Mouse (Mus musculus): Measurements from ENCODE around the gene Olfr381.

DNA sequence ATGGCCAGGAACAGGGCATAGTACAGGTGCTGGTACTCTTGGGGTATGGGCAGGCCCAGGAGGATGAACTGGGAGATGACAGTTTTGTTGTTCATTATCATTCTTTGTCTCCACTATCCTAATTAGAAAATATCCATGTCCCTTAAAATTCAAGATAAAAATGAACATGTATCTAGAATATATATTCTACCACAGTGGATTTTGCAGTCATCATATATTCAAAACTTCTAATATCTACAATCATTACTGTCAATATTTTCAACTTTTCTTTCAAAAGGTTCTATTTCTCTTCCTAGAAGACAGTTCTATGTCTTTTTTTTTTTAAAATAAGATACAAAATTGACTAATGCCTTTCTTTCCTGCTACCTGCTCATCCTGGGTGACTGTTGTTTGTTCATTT lies 25.7 kb upstream of the Olfr381 start, which contains the start of gene Olfr382:
- no peak for TF ChIP-seq CTCF (IDR thresholded peaks at IDR 0.05)
- TF ChIP-seq POLR2A (IDR thresholded peaks at IDR 0.05; ENCODE audit: insufficient read depth, low read depth, low read length): no peak

All from heart, adult 2 months (tissue).